Mouse (Mus musculus) fat pad, adult 2 months (tissue): ENCODE data around the gene Olfr1462.

Experiments used
- DNase-seq: peaks from one replicate; pipeline ENCODE4 v3.0.0-alpha.2; 2011; ENCODE audit warnings: low read depth, low spot score; ENCODE audit errors: extremely low read depth

Olfr1462 gene

DNA sequence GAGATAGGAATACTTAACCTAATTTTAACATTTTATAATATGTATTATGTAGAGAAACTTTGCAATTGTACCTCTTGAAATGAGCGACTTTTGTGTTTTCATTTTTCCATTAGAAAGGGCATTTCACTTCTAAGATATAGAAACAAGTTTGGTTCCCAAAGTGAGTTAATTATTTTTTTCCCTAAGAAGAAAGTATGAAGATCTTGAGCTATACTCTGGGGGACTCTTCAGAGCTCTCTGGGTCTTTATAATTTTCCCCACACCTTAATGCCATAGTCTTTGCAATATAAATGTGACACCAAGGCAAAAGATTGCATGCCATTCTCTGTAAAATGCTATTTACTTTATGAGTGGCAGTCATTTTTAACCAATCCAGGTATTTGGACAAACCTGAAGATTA lies at the start of gene Olfr1462:
Gene Olfr1462 (plus strand): TSS at position 301 of the 400 bp plus-strand sequence.
- no peak for DNase-seq

- no peak for DNase-seq
Measured at GRCm38 (mm10) chr19:13149449-13149848, 36.1 kb upstream of the Olfr1462 start, which contains the start of gene Olfr1459. Gene Olfr1459, minus strand, starts transcription at chr19:13149549.

DNA sequence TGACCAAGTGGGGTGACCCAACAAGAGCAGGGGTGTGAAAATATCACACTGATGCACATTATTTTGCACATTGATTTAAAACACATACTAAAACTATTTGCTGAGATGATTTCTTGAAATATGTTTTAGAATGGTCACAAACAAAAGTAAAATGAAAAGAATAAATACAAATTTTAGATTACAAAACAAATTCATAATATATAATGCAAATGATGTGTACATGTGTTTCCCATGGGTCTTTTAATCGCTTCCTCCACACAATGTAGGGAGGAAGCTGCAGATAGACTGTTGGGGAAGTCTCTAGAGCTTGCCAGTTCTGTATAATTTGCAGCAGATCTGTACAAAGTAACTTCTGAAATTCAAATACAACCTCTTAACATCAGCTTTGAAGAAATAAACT lies 22.8 kb upstream of the Olfr1462 start, which contains the start of gene Olfr1461:
Gene Olfr1461 (plus strand): TSS at position 301 of the 400 bp plus-strand sequence.
- DNase-seq: no peak

- no peak for DNase-seq
Measured at GRCm38 (mm10) chr19:13221666-13222065, 36.1 kb downstream of the Olfr1462 start.

GRCm38 (mm10) chr19:13231028-13231427 lies 45.5 kb downstream of the Olfr1462 start, which contains the start of gene Olfr1463:
Gene Olfr1463, plus strand, starts transcription at chr19:13231328.
- no peak for DNase-seq
